Mouse (Mus musculus) layer of hippocampus, adult 2 months (tissue): ENCODE measurements around the gene F5. TPM values are rescaled to one million over a fixed set of nuclear protein-coding genes. Genes with fewer than 3 reads are reported as not detected.
A peak's percentile ranks its signal among the peaks of the same experiment; 100 is the strongest.

Experiments
- DNase-seq, 2 experiments: peaks; one replicate each; pipeline ENCODE4 v3.0.0; 2022; ENCODE audit warnings: low spot score in 2 of 2
- H3K27ac ChIP-seq: fragments of 200-600 bp; 2 replicates; pipeline ENCODE4 v1.8.1; 2022
- H3K4me3 ChIP-seq: fragments of 200-600 bp; 2 replicates; pipeline ENCODE4 v1.8.1; 2022; ENCODE audit warnings: mild to moderate bottlenecking
- CTCF ChIP-seq: fragments of 200-600 bp; conservative IDR thresholded peaks from 2 replicates; pipeline ENCODE4 v1.8.1; 2022; ENCODE audit warnings: antibody characterized with exemption, mild to moderate bottlenecking, moderate library complexity
- total RNA-seq, 2 experiments: library from RNA; stranded (reverse); gene quantifications; 2 replicates each; pipeline ENCODE4 v1.2.3; 2021

The F5 gene
- total RNA-seq, 2 experiments from 2014 or later = 0.37 to 0.92 TPM

DNA sequence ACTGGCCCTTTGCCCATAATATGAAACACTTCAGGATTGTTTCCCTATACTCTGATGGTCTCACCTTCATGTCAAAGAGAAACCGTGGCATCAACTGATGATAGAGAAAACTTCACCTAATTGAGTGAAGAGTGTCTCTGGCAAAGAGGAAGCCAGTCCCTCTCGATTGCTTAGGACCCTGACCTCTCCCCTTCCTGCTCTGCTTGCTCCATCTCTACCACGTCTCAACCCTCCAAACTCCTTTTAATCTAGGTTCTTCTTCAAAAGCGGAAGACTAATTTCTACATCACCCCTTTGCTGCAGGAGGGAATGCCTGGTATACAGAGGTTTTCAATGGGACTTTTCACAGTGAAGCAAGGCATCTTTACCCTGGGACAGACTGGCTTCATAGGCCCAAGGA is 21.5 kb downstream of the F5 start:
- no peak for TF ChIP-seq CTCF
- Histone ChIP-seq H3K4me3 (no peak overlapping the region), H3K27ac (no peak overlapping the region)
- DNase-seq = no peak

GRCm38 (mm10) chr1:164176856-164177255 is 25.2 kb downstream of the F5 start:
- no peak for DNase-seq
- no peak for TF ChIP-seq CTCF
- H3K4me3 ChIP-seq = no peak overlapping the region
- H3K27ac ChIP-seq = no peak overlapping the region

GRCm38 (mm10) chr1:164178429-164178828 is 26.8 kb downstream of the F5 start:
- TF ChIP-seq CTCF = no peak
- no peak overlapping the region for H3K4me3 ChIP-seq
- DNase-seq = no peak
- H3K27ac ChIP-seq = no peak overlapping the region

DNA sequence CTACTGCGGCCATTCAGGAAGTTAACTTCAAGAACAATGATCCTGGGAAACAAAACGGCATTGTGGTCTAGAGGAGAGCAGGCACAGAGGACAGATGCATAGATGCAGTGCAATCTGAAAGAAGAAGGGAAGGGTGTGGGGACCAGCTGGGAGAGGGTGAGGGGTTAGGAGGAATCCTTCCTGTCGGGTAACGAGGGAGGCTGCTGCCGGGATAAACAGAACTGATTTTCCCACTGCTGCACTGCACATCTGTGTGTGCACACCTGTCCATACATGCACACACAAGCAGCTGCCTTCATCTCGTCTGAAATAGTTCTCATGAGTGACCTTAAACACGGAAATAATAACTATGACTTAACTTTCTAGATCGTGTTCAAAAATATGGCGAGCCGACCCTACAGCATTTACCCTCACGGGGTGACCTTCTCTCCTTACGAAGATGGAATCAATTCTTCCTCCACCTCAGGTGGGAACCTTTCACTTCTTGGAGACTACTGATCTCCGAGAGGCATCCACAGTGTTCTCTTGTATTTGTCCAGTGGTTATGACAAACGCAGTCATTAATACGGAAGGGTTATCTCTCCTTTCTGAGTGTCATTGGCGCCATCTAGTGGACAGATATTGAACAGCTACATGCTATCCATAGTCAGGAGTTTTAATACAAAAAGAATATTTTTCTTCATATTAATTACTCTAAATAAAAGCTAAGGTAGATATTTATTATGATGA is 32.7 kb downstream of the F5 start:
- TF ChIP-seq CTCF = peak; percentile 96
- Histone ChIP-seq H3K4me3 (peak overlapping the region; percentile 52), H3K27ac (0 out of 2 replicates have a peak overlapping the region, but pooled peaks have one; percentile 14)
- DNase-seq = peak; percentile 60 to 74

DNA sequence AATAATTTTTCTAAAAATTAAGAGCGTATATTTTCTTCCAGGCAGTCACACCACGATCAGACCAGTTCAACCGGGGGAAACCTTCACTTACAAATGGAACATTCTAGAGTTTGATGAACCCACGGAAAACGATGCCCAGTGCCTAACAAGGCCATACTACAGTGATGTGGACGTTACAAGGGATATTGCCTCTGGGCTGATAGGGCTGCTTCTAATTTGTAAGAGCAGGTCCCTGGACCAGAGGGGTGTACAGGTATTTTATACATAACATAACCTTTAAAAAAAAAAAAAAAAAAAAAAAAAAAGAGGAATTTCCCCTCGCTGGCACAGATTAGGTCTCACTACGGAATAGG is 33.2 kb downstream of the F5 start:
- no peak for DNase-seq
- H3K4me3 ChIP-seq = no peak overlapping the region
- no peak overlapping the region for H3K27ac ChIP-seq
- peak; percentile 1 for TF ChIP-seq CTCF

- no peak for TF ChIP-seq CTCF
- no peak overlapping the region for H3K27ac ChIP-seq
- H3K4me3 ChIP-seq = no peak overlapping the region
- no peak for DNase-seq
Observed at GRCm38 (mm10) chr1:164185316-164185715, 33.7 kb downstream of the F5 start.

DNA sequence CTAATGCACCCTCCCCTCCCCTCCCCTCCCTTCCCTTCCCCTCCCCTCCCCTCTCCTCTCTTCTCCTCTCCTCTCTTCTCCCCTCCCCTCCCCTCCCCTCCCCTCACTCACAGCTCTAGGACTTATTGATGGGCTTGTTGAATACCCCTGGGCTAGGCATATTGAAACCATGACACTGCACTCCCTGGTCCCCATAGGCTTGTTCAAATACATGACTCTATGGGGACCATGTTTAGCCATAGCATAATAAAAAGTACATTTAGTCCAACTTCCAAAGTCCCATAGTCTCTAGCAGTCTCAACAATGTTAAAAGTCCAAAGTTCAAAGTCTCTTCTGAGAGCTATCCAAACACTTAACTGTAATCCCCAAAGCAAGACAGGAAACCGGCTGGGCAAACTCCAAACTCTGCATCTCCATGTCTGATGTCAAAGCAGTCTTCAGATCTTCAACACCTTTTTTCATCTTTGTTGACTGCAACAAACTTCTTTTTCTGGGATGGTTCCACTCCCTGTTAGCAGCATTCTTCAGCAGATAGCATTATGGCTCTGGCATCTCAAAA is 35.4 kb downstream of the F5 start:
- no peak overlapping the region for H3K4me3 ChIP-seq
- no peak overlapping the region for H3K27ac ChIP-seq
- no peak for DNase-seq
- TF ChIP-seq CTCF = no peak

- no peak for TF ChIP-seq CTCF
- no peak for DNase-seq
- Histone ChIP-seq H3K4me3 (no peak overlapping the region), H3K27ac (no peak overlapping the region)
Observed at GRCm38 (mm10) chr1:164199551-164199950, 47.9 kb downstream of the F5 start.

DNA sequence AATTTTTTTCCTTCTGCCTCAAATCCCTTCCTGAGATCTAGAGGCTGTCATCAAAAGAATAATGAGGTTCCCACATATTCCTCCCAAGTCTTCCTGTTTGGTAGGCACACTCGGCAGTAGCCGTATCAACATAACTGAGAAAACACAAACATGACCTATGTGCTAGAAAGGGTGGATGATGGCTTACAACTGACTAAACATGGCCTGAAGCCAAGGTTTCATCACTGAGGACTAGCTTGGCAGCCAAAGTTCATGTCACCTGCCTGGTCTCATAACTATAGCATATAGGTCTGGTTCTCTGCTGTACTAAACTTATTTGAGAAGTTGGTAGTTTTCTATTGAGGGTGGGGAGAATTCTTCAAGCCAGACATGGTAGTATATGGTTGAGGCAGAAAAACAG is 56.8 kb downstream of the F5 start:
- no peak for DNase-seq
- no peak overlapping the region for H3K27ac ChIP-seq
- no peak overlapping the region for H3K4me3 ChIP-seq
- no peak for TF ChIP-seq CTCF

GRCm38 (mm10) chr1:164210899-164211298 is 59.3 kb downstream of the F5 start:
- TF ChIP-seq CTCF = no peak

GRCm38 (mm10) chr1:164212686-164213085 is 61.0 kb downstream of the F5 start:
- no peak overlapping the region for H3K27ac ChIP-seq
- H3K4me3 ChIP-seq = no peak overlapping the region
- DNase-seq = no peak
- TF ChIP-seq CTCF = no peak

More at GRCm38 (mm10) chr1:164210899-164211298, 59.3 kb downstream of the F5 start:
- Histone ChIP-seq H3K4me3 (no peak overlapping the region), H3K27ac (no peak overlapping the region)
- DNase-seq = no peak

DNA sequence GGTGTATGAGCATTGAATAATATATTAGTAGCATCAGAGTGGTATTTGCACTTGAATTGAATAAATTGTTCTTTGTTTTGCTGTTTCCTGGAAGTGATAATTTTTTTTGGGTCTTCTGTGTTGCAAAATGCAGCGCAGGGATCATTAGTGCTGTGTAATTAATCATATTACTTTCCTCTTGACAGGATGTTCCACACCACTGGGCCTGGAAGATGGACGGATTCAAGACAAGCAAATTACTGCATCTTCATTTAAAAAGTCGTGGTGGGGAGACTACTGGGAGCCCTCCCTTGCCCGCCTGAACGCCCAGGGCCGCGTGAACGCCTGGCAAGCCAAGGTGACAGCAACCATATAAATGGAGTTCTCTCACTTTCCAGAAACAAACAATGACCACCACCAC is 62.6 kb downstream of the F5 start:
- TF ChIP-seq CTCF = no peak
- no peak for DNase-seq
- no peak overlapping the region for H3K4me3 ChIP-seq

GRCm38 (mm10) chr1:164215097-164215496 is 63.5 kb downstream of the F5 start:
- DNase-seq = no peak
- no peak overlapping the region for H3K4me3 ChIP-seq
- no peak for TF ChIP-seq CTCF
- H3K27ac ChIP-seq = no peak overlapping the region

More for the DNA sequence above, 62.6 kb downstream of the F5 start:
- no peak overlapping the region for H3K27ac ChIP-seq

DNA sequence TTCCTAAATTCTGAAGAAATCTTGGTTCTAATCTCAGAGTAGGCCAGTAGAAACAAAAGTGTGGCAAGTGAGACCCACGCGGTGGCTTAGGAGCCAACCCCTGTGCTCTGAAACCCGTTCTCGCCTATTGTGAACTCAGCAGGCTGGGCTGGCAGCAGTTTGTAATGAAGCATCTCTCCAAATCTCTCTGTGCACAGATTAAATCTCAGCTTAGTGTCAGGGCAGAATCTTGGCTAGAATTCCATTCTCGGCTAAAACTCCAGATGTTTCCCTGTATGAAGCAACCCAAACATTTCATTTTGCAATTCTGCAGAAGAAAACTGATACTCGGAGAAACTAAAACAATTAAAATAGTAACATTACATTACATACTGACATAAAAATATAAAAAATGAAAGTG is 63.9 kb downstream of the F5 start:
- H3K4me3 ChIP-seq = no peak overlapping the region
- no peak for DNase-seq
- no peak for TF ChIP-seq CTCF
- no peak overlapping the region for H3K27ac ChIP-seq
